Mouse (Mus musculus) MEL (cell line): ENCODE measurements around the gene Fundc2. TPM values are rescaled to one million over a fixed set of nuclear protein-coding genes. Genes with fewer than 3 reads are reported as not detected.
A peak's percentile ranks its signal among the peaks of the same experiment; 100 is the strongest.

Source experiments
- DNase-seq: peaks from one replicate; pipeline ENCODE4 v3.0.0; 2011; ENCODE audit warnings: low read depth, low spot score
- H3K27ac ChIP-seq: 2 replicates; pipeline ENCODE4 v1.5.1; 2012; ENCODE audit warnings: low read depth, mild to moderate bottlenecking, control low read depth, low read length, moderate library complexity; ENCODE audit not compliant: control insufficient read depth
- H3K27me3 ChIP-seq, 2 experiments: fragments of 150-350 bp in 1 of 2; sonication (generic) in 1 of 2; 2 replicates each; pipeline ENCODE4 v1.6.1; 2012; ENCODE audit warnings: low read length in 2 of 2, mild to moderate bottlenecking in 2 of 2, improper control_type of control experiment in 1 of 2, moderate library complexity in 1 of 2; ENCODE audit not compliant: insufficient read depth in 2 of 2, control insufficient read depth in 1 of 2
- H3K36me3 ChIP-seq, 2 experiments: 2 replicates each; pipeline ENCODE4 v1.6.1; 2012 to 2014; ENCODE audit warnings: low read length in 2 of 2, improper control_type of control experiment in 1 of 2, inconsistent platforms in 1 of 2, mild to moderate bottlenecking in 1 of 2; ENCODE audit not compliant: insufficient read depth in 2 of 2, control insufficient read depth in 1 of 2
- H3K4me1 ChIP-seq, 2 experiments: fragments of 150-350 bp in 1 of 2; sonication (generic) in 1 of 2; 2 replicates each; pipeline ENCODE4 v1.6.1; 2012; ENCODE audit warnings: low read length in 2 of 2, improper control_type of control experiment in 1 of 2, mild to moderate bottlenecking in 1 of 2; ENCODE audit not compliant: insufficient read depth in 2 of 2, control insufficient read depth in 1 of 2
- H3K4me3 ChIP-seq, 2 experiments: fragments of 150-350 bp in 1 of 2; sonication (generic) in 1 of 2; 2 replicates each; pipeline ENCODE4 v1.5.1; 2012; ENCODE audit warnings: low read depth in 2 of 2, low read length in 2 of 2, mild to moderate bottlenecking in 2 of 2, moderate library complexity in 2 of 2, control low read depth in 1 of 2, improper control_type of control experiment in 1 of 2; ENCODE audit not compliant: control insufficient read depth in 1 of 2, insufficient read depth in 1 of 2
- H3K79me2 ChIP-seq: 2 replicates; pipeline ENCODE4 v1.6.1; 2012; ENCODE audit warnings: mild to moderate bottlenecking, low read length, moderate library complexity; ENCODE audit not compliant: control insufficient read depth, poor library complexity, insufficient read depth
- H3K9ac ChIP-seq: 2 replicates; pipeline ENCODE4 v1.6.1; 2012; ENCODE audit warnings: low read depth, mild to moderate bottlenecking, control low read depth, low read length, moderate library complexity; ENCODE audit not compliant: control insufficient read depth, poor library complexity, severe bottlenecking
- H3K9me3 ChIP-seq: fragments of 150-350 bp; sonication (generic); replicated peaks from 2 replicates; pipeline ENCODE4 v1.6.1; 2012; ENCODE audit warnings: mild to moderate bottlenecking, low read length, improper control_type of control experiment, moderate library complexity; ENCODE audit not compliant: insufficient read depth
- BHLHE40 ChIP-seq: IDR thresholded peaks from 2 replicates; pipeline ENCODE4 v1.6.1; 2012; ENCODE audit warnings: low read depth, mild to moderate bottlenecking, inconsistent platforms, low read length, improper control_type of control experiment, borderline replicate concordance
- CHD2 ChIP-seq: IDR thresholded peaks from 2 replicates; pipeline ENCODE4 v1.6.1; 2011; ENCODE audit warnings: low read length, improper control_type of control experiment
- CTCF ChIP-seq, 3 experiments: IDR thresholded peaks in 2 of 3; conservative IDR thresholded peaks in 1 of 3; 2 replicates each; pipeline ENCODE4 v1.5.1; 2011 to 2012; ENCODE audit warnings: low read length in 3 of 3, low read depth in 2 of 3, mild to moderate bottlenecking in 2 of 3, improper control_type of control experiment in 1 of 3, inconsistent platforms in 1 of 3, mixed read lengths in 1 of 3, moderate library complexity in 1 of 3; ENCODE audit not compliant: control insufficient read depth in 1 of 3, insufficient read depth in 1 of 3, poor library complexity in 1 of 3, severe bottlenecking in 1 of 3
- E2F4 ChIP-seq: IDR thresholded peaks from 2 replicates; pipeline ENCODE4 v1.6.1; 2011; ENCODE audit warnings: low read depth, low read length, improper control_type of control experiment, borderline replicate concordance
- ETS1 ChIP-seq: IDR thresholded peaks from 2 replicates; pipeline ENCODE4 v1.6.1; 2012; ENCODE audit warnings: low read depth, mild to moderate bottlenecking, inconsistent platforms, low read length, improper control_type of control experiment, moderate library complexity
- GABPA ChIP-seq: IDR thresholded peaks from 2 replicates; pipeline ENCODE4 v1.6.1; 2012; ENCODE audit warnings: low read depth, mild to moderate bottlenecking, inconsistent platforms, low read length, improper control_type of control experiment, moderate library complexity
- HCFC1 ChIP-seq: IDR thresholded peaks from 2 replicates; pipeline ENCODE4 v1.6.1; 2012; ENCODE audit warnings: low read depth, mild to moderate bottlenecking, inconsistent platforms, low read length, improper control_type of control experiment, moderate library complexity
- JUND ChIP-seq: IDR thresholded peaks from 2 replicates; pipeline ENCODE4 v1.6.1; 2011; ENCODE audit warnings: low read depth, mild to moderate bottlenecking, improper control_type of control experiment, low read length
- MAX ChIP-seq: IDR thresholded peaks from 2 replicates; pipeline ENCODE4 v1.6.1; 2011; ENCODE audit warnings: low read length, improper control_type of control experiment
- MAZ ChIP-seq: IDR thresholded peaks from 2 replicates; pipeline ENCODE4 v1.6.1; 2012; ENCODE audit warnings: low read depth, mild to moderate bottlenecking, inconsistent platforms, low read length, improper control_type of control experiment
- MXI1 ChIP-seq: IDR thresholded peaks from 2 replicates; pipeline ENCODE4 v1.6.1; 2011; ENCODE audit warnings: mild to moderate bottlenecking, low read depth, low read length, improper control_type of control experiment
- MYC ChIP-seq: IDR thresholded peaks from 2 replicates; pipeline ENCODE4 v1.6.1; 2011; ENCODE audit warnings: low read depth, mild to moderate bottlenecking, low read length, improper control_type of control experiment, moderate library complexity
- NELFE ChIP-seq: IDR thresholded peaks from 2 replicates; pipeline ENCODE4 v1.6.1; 2011; ENCODE audit warnings: low read depth, low read length, improper control_type of control experiment
- NRF1 ChIP-seq: IDR thresholded peaks from 2 replicates; pipeline ENCODE4 v1.6.1; 2014; ENCODE audit warnings: low read depth, mild to moderate bottlenecking, inconsistent platforms, low read length, improper control_type of control experiment, moderate library complexity; ENCODE audit not compliant: poor library complexity, insufficient read depth, severe bottlenecking
- POLR2A ChIP-seq, 2 experiments: IDR thresholded peaks; 2 replicates each; pipeline ENCODE4 v1.6.1; 2011 to 2012; ENCODE audit warnings: low read length in 2 of 2, mild to moderate bottlenecking in 2 of 2, control low read depth in 1 of 2, improper control_type of control experiment in 1 of 2, low read depth in 1 of 2, moderate library complexity in 1 of 2; ENCODE audit not compliant: control insufficient read depth in 1 of 2, insufficient read depth in 1 of 2, poor library complexity in 1 of 2
- POLR2AphosphoS2 ChIP-seq: IDR thresholded peaks from 2 replicates; pipeline ENCODE4 v1.6.1; 2011; ENCODE audit warnings: low read length, improper control_type of control experiment
- RAD21 ChIP-seq: IDR thresholded peaks from 2 replicates; pipeline ENCODE4 v1.6.1; 2011; ENCODE audit warnings: mild to moderate bottlenecking, low read depth, low read length, improper control_type of control experiment
- SIN3A ChIP-seq: IDR thresholded peaks from 2 replicates; pipeline ENCODE4 v1.6.1; 2012; ENCODE audit warnings: low read length, improper control_type of control experiment, inconsistent platforms
- SMC3 ChIP-seq: IDR thresholded peaks from 2 replicates; pipeline ENCODE4 v1.6.1; 2011; ENCODE audit warnings: low read depth, low read length, improper control_type of control experiment
- TBP ChIP-seq: IDR thresholded peaks from 2 replicates; pipeline ENCODE4 v1.8.0; 2011; ENCODE audit warnings: low read depth, low read length, improper control_type of control experiment
- TCF12 ChIP-seq: IDR thresholded peaks from 2 replicates; pipeline ENCODE4 v1.6.1; 2014; ENCODE audit warnings: low read depth, mild to moderate bottlenecking, inconsistent platforms, low read length, improper control_type of control experiment, moderate library complexity
- UBTF ChIP-seq: IDR thresholded peaks from 2 replicates; pipeline ENCODE4 v1.6.1; 2012; ENCODE audit warnings: low read depth, mild to moderate bottlenecking, inconsistent platforms, low read length, improper control_type of control experiment, moderate library complexity, borderline replicate concordance; ENCODE audit not compliant: insufficient read depth
- USF1 ChIP-seq: IDR thresholded peaks from 2 replicates; pipeline ENCODE4 v1.6.1; 2014; ENCODE audit warnings: low read depth, mild to moderate bottlenecking, inconsistent platforms, low read length, improper control_type of control experiment, moderate library complexity
- ZC3H11A ChIP-seq: IDR thresholded peaks from 2 replicates; pipeline ENCODE4 v1.6.1; 2012; ENCODE audit warnings: low read depth, mild to moderate bottlenecking, inconsistent platforms, low read length, improper control_type of control experiment
- ZMIZ1 ChIP-seq: IDR thresholded peaks from 2 replicates; pipeline ENCODE4 v1.6.1; 2012; ENCODE audit warnings: low read depth, mild to moderate bottlenecking, inconsistent platforms, low read length, improper control_type of control experiment, moderate library complexity
- polyA plus RNA-seq, 2 experiments: library from polyadenylated mRNA; stranded (reverse) in 1 of 2; unstranded in 1 of 2; fragments of >175 nt in 1 of 2; fragments of >200 nt in 1 of 2; gene quantifications; 2 replicates each; pipeline versions ENCODE4 v1.2.1 to v1.2.4; 2012; ENCODE audit warnings: low replicate concordance in 2 of 2, low read depth in 1 of 2; ENCODE audit not compliant: insufficient read length in 2 of 2, insufficient read depth in 1 of 2, missing spikeins in 1 of 2
- total RNA-seq: library from RNA; depleted of rRNA; stranded (reverse); fragments of 300-350 nt; gene quantifications from 2 replicates; pipeline ENCODE4 v1.2.3, GENCODE M21; 2012

Fundc2 gene
- total and polyA plus RNA-seq, 3 experiments, result 18.0 to 41.5 TPM; not detected in 1

- H3K4me3 ChIP-seq, result no peak overlapping the region
- no peaks in the 10 kb centered on the region for H3K79me2 ChIP-seq
- peaks cover 0 to 4% of the 10 kb centered on the region in 2 experiments; a peak in 2 of 4 replicates for H3K36me3 ChIP-seq
- no peaks in the 10 kb centered on the region for H3K27me3 ChIP-seq
- no peak for TF ChIP-seq NRF1
- no peak for TF ChIP-seq GABPA
- no peak for TF ChIP-seq TCF12
- TF ChIP-seq MYC, result no peak
- TF ChIP-seq ZC3H11A, result no peak
- TF ChIP-seq CHD2, result no peak
- TF ChIP-seq POLR2AphosphoS2, result no peak
- TF ChIP-seq RAD21, result no peak
- no peak for TF ChIP-seq UBTF
- no peak for TF ChIP-seq USF1
- TF ChIP-seq SMC3, result no peak
- no peak for TF ChIP-seq CTCF (IDR thresholded peaks at IDR 0.05 in 2 of 3, conservative IDR thresholded peaks at IDR 0.05 in 1 of 3; ENCODE audit: control insufficient read depth in 1 of 3, insufficient read depth in 1 of 3, low read depth in 2 of 3, low read length in 3 of 3, poor library complexity in 1 of 3, severe bottlenecking in 1 of 3)
- TF ChIP-seq JUND, result no peak
- TF ChIP-seq MXI1, result no peak
- no peak for TF ChIP-seq MAX
- TF ChIP-seq, all 39 proteins: peak for 0
- Histone ChIP-seq H3K27ac (no peak overlapping the region), H3K9me3 (no peaks in the 10 kb centered on the region), H3K4me1 (no peaks in the 10 kb centered on the region), H3K9ac (no peak overlapping the region)
- no peak for DNase-seq
Measured at GRCm38 (mm10) chrX:75409711-75410110, 27.5 kb downstream of the Fundc2 start.

GRCm38 (mm10) chrX:75415936-75416785, 34.0 kb downstream of the Fundc2 start, which contains the start of the genes Cmc4, Mtcp1 and Brcc3:
Gene Cmc4 (minus strand): TSS chrX:75416584.
Gene Mtcp1 (minus strand): TSS chrX:75416588.
Gene Brcc3 (plus strand): TSS chrX:75416628.
- H3K4me1 ChIP-seq, result peaks cover 0 to 3% of the 10 kb centered on the region in 2 experiments; a peak in 2 of 4 replicates
- peak within 1 kb of the TSS; percentile 95 to 96 for H3K4me3 ChIP-seq
- peaks cover 9% of the 10 kb centered on the region for H3K79me2 ChIP-seq
- peak within 1 kb of the TSS; percentile 83 for H3K27ac ChIP-seq
- H3K27me3 ChIP-seq, result no peaks in the 10 kb centered on the region
- DNase-seq, result peak; percentile 91
- 0 out of 2 replicates have a peak, but pooled peaks have one; percentile 37 for TF ChIP-seq E2F4
- peak; percentile 58; the same call in 1 of the 2 replicates for TF ChIP-seq ZMIZ1
- peak; percentile 53; the same call in 1 of the 2 replicates for TF ChIP-seq SIN3A
- TF ChIP-seq ETS1, result 0 out of 2 replicates have a peak, but pooled peaks have one; percentile 15
- TF ChIP-seq MYC, result no peak
- peak; percentile 80 for TF ChIP-seq NELFE
- TF ChIP-seq POLR2AphosphoS2, result peak; percentile 86; the same call in 1 of the 2 replicates
- TF ChIP-seq POLR2A (IDR thresholded peaks at IDR 0.05; ENCODE audit: control insufficient read depth in 1 of 2, insufficient read depth in 1 of 2, low read depth in 1 of 2, low read length in 2 of 2, poor library complexity in 1 of 2), result peak; percentile 56 to 89
- TF ChIP-seq TCF12, result peak; percentile 19; the same call in 1 of the 2 replicates
- TF ChIP-seq BHLHE40, result no peak
- peak; percentile 75 for TF ChIP-seq HCFC1
- TF ChIP-seq TBP, result peak; percentile 46; the same call in 1 of the 2 replicates
- TF ChIP-seq CTCF (IDR thresholded peaks at IDR 0.05 in 2 of 3, conservative IDR thresholded peaks at IDR 0.05 in 1 of 3; ENCODE audit: control insufficient read depth in 1 of 3, insufficient read depth in 1 of 3, low read depth in 2 of 3, low read length in 3 of 3, poor library complexity in 1 of 3, severe bottlenecking in 1 of 3), result no peak
- TF ChIP-seq NRF1, result 0 out of 2 replicates have a peak, but pooled peaks have one; percentile 10
- no peak for TF ChIP-seq USF1
- 0 out of 2 replicates have a peak, but pooled peaks have one; percentile 22 for TF ChIP-seq MAZ
- TF ChIP-seq MXI1, result peak; percentile 50
- H3K9ac ChIP-seq, result peak within 1 kb of the TSS; percentile 84
- no peaks in the 10 kb centered on the region for H3K9me3 ChIP-seq
- H3K36me3 ChIP-seq, result peaks cover 3 to 10% of the 10 kb centered on the region in 2 experiments
